Mouse (Mus musculus): ENCODE measurements around the gene Pgpep1. TPM values are rescaled to one million over a fixed set of nuclear protein-coding genes. Genes with fewer than 3 reads are reported as not detected.

Gene Pgpep1
- polyA plus RNA-seq, 1 experiment from 2014 or later: 181 TPM

- Histone ChIP-seq H3K36me3 (peaks cover 15% of the 10 kb centered on the region), H3K9me3 (peaks cover under 1% of the 10 kb centered on the region; the same call in 1 of the 2 replicates), H3K27me3 (replicated peaks) (no peaks in the 10 kb centered on the region), H3K4me2 (replicated peaks) (peak within 1 kb of the TSS; percentile 67), H3K4me1 (peaks cover 10% of the 10 kb centered on the region), H3K4me3 (peak within 1 kb of the TSS; percentile 62), H3K9ac (peak within 1 kb of the TSS; percentile 67), H3K27ac (peak within 1 kb of the TSS; percentile 84)
- WGBS: under 1% methylated on average over 60 of the region's 60 CpGs
- peak; percentile 97 for ATAC-seq (ENCODE audit: low FRiP score, low read depth)
These were observed 13.1 kb upstream of the Pgpep1 start, which contains the start of gene Lsm4 for GRCm38 (mm10) chr8:70673079-70673856. Gene Lsm4 (plus strand): TSS chr8:70673248.

DNA sequence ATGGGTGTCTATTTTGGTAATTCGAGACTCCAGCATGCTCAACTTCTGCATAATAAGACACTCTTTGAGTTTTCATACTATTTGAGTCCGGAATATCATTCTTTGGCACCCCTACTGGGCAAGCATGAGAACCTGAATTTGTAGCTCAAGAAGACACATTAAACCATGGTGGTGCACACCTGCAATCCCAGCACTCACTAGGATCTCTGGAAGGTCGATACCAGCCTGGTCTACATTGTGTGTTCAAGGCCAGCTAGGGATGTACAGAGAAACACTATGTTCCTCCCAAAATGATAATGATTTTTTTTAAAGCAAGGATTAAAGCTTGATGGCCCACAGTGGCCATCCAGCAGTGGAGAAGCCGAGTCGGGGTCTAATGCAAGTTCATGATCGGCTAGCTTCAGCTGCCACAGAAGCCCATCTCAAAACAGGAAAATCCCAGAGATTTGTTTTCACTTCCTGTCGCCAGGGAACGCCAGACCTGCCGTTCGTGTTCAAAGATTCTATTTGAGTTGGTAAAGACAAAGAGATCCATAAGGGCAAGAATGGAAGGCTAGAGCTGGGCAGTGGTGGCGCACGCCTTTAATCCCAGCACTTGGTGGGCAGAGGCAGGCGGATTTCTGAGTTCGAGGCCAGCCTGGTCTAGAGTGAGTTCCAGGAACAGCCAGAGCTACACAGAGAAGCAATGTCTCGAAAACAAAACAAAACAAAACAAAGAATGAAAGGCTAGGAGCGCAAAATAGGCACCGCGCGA lies 12.3 kb upstream of the Pgpep1 start:
- no peak; the same call in 1 of the 2 replicates for ATAC-seq (ENCODE audit: low FRiP score, low read depth)
- 42% methylated on average over 19 of the region's 19 CpGs for WGBS
- Histone ChIP-seq H3K27ac (peak overlapping the region; percentile 70; the same call in 1 of the 2 replicates), H3K9me3 (peaks cover 4% of the 10 kb centered on the region; the same call in 1 of the 2 replicates), H3K4me3 (peak overlapping the region; percentile 62), H3K27me3 (replicated peaks) (no peaks in the 10 kb centered on the region), H3K4me1 (peaks cover 10% of the 10 kb centered on the region), H3K4me2 (replicated peaks) (peak overlapping the region; percentile 67), H3K36me3 (peaks cover 7% of the 10 kb centered on the region), H3K9ac (peak overlapping the region; percentile 49; the same call in 1 of the 2 replicates)

DNA sequence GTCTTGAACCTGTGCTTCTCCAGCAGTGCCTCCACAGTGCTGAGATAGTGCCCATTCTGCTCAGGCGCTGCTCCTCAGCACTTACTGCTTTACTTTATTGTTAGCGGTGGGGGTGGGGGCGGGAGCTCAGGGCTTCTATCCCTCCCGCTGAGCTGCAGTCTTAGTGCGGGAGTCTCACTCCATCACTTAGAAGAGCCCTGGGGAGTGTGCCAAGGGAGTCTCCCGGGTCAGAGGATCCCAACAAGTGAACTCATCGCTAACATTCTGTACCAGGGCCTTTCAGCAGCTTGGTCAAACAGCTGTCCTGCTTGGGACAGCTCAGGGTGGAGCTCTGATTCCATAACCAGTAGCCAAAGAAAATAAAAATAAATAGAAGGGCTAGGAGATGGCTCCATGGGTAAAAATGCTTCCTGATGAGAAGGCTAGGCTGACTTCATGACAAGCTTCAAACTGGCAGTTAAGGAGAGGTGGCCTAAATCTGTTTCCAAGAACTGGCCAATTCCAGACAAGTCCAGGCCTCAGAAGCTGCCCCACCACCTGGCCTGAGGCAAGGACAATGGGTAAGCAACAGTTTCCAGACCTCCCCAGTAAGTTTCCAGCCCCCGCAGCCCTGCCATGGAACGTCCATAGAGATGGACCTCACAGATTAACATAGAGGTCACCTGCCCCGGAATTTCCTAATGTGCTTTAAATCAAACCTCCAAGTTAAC lies 11.6 kb upstream of the Pgpep1 start:
- no peak for ATAC-seq (ENCODE audit: low FRiP score, low read depth)
- Histone ChIP-seq H3K4me3 (no peak overlapping the region), H3K9me3 (peaks cover 4% of the 10 kb centered on the region; the same call in 1 of the 2 replicates), H3K4me1 (peaks cover 10% of the 10 kb centered on the region), H3K27me3 (replicated peaks) (no peaks in the 10 kb centered on the region), H3K27ac (no peak overlapping the region), H3K4me2 (replicated peaks) (no peak overlapping the region), H3K9ac (no peak overlapping the region), H3K36me3 (peaks cover 5% of the 10 kb centered on the region; the same call in 1 of the 2 replicates)
- 63% methylated on average over 10 of the region's 10 CpGs for WGBS

GRCm38 (mm10) chr8:70667071-70667470 lies 6.9 kb upstream of the Pgpep1 start:
- no peak overlapping the region for H3K27ac ChIP-seq
- no peaks in the 10 kb centered on the region for H3K36me3 ChIP-seq
- no peaks in the 10 kb centered on the region for H3K27me3 ChIP-seq (replicated peaks)
- no peak overlapping the region for H3K4me2 ChIP-seq (replicated peaks)
- 74% methylated on average over 5 of the region's 5 CpGs for WGBS
- no peaks in the 10 kb centered on the region for H3K4me1 ChIP-seq
- no peak for ATAC-seq (ENCODE audit: low FRiP score, low read depth)
- H3K9ac ChIP-seq: no peak overlapping the region
- no peak overlapping the region for H3K4me3 ChIP-seq
- peaks cover 4% of the 10 kb centered on the region; the same call in 1 of the 2 replicates for H3K9me3 ChIP-seq

DNA sequence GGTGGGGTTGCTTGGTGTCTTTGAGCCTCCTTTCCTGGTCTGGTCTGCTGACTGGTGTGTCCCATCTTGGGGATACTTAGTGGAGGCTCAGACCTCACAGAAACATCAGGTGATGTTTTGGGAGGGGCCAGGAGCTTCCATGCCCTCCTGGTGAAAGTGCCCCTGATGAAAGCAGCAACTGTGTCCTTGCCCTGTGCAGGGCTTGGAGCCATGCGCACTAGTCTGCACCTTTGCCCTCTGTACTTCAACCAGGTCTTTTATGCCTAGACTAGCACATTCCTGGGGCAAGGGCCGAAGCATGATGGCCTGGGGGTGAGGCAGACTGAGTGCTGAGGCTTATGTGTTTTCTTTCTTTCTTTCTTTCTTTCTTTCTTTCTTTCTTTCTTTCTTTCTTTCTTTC lies 5.4 kb upstream of the Pgpep1 start:
- Histone ChIP-seq H3K9me3 (peaks cover 4% of the 10 kb centered on the region; the same call in 1 of the 2 replicates), H3K27me3 (replicated peaks) (no peaks in the 10 kb centered on the region), H3K4me2 (replicated peaks) (no peak overlapping the region), H3K36me3 (no peaks in the 10 kb centered on the region), H3K4me1 (no peaks in the 10 kb centered on the region), H3K9ac (no peak overlapping the region), H3K27ac (no peak overlapping the region), H3K4me3 (no peak overlapping the region)
- 75% methylated on average over 2 of the region's 2 CpGs for WGBS
- no peak for ATAC-seq (ENCODE audit: low FRiP score, low read depth)

- Histone ChIP-seq H3K4me2 (replicated peaks) (no peak overlapping the region), H3K36me3 (no peaks in the 10 kb centered on the region), H3K4me3 (no peak overlapping the region), H3K27me3 (replicated peaks) (no peaks in the 10 kb centered on the region), H3K9ac (no peak overlapping the region), H3K9me3 (peaks cover 4% of the 10 kb centered on the region; the same call in 1 of the 2 replicates), H3K4me1 (peaks cover 7% of the 10 kb centered on the region), H3K27ac (no peak overlapping the region)
- 78% methylated on average over 3 of the region's 3 CpGs for WGBS
- no peak for ATAC-seq (ENCODE audit: low FRiP score, low read depth)
These were observed 4.4 kb upstream of the Pgpep1 start for GRCm38 (mm10) chr8:70664631-70665030.

GRCm38 (mm10) chr8:70663691-70664090 lies 3.5 kb upstream of the Pgpep1 start:
- 39% methylated on average over 4 of the region's 4 CpGs for WGBS
- Histone ChIP-seq H3K27me3 (replicated peaks) (no peaks in the 10 kb centered on the region), H3K36me3 (no peaks in the 10 kb centered on the region), H3K4me3 (no peak overlapping the region), H3K4me1 (peaks cover 13% of the 10 kb centered on the region), H3K9me3 (peaks cover 4% of the 10 kb centered on the region; the same call in 1 of the 2 replicates), H3K4me2 (replicated peaks) (no peak overlapping the region), H3K9ac (no peak overlapping the region), H3K27ac (no peak overlapping the region)
- ATAC-seq (ENCODE audit: low FRiP score, low read depth): no peak

DNA sequence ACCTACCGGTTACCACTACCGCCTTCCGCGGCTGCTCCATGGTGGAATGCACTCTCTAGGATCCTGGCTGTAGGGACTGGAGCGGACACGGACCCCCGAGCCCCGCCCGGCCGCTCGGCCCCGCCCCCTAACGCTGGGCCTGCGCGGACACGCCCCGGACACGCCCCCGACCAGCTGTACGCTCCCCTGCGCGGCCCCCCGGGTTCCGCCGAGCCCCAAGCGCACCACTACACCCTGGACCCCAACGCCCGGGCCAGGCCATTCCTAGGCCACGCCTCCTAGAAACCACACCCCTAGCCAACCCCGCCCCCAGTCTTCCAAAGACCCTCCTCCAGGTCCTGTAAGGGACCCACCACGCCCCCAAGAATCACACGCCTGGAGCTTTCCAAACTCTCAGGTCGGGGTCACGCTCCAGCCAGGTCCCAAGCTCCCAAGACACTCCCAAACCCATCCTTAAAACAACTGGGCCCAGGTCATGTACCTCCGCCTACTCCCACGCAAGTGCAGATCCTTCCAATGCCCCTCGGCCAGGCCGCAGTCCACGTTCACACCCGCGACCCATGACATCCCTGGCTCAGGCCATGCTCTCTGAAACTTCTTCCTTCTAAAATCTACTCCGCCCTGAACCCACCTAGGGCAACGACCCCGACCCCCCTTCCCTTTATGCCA lies 450 bp downstream of the Pgpep1 start:
- no peaks in the 10 kb centered on the region for H3K9me3 ChIP-seq
- H3K4me3 ChIP-seq: peak overlapping the region; percentile 77
- H3K36me3 ChIP-seq: peaks cover 9% of the 10 kb centered on the region
- peak overlapping the region; percentile 81 for H3K4me2 ChIP-seq (replicated peaks)
- H3K27me3 ChIP-seq (replicated peaks): no peaks in the 10 kb centered on the region
- peak; percentile 79 for ATAC-seq (ENCODE audit: low FRiP score, low read depth)
- H3K9ac ChIP-seq: peak overlapping the region; percentile 93
- peaks cover 41% of the 10 kb centered on the region for H3K4me1 ChIP-seq
- under 1% methylated on average over 44 of the region's 44 CpGs for WGBS
- peak overlapping the region; percentile 64; the same call in 1 of the 2 replicates for H3K27ac ChIP-seq

DNA sequence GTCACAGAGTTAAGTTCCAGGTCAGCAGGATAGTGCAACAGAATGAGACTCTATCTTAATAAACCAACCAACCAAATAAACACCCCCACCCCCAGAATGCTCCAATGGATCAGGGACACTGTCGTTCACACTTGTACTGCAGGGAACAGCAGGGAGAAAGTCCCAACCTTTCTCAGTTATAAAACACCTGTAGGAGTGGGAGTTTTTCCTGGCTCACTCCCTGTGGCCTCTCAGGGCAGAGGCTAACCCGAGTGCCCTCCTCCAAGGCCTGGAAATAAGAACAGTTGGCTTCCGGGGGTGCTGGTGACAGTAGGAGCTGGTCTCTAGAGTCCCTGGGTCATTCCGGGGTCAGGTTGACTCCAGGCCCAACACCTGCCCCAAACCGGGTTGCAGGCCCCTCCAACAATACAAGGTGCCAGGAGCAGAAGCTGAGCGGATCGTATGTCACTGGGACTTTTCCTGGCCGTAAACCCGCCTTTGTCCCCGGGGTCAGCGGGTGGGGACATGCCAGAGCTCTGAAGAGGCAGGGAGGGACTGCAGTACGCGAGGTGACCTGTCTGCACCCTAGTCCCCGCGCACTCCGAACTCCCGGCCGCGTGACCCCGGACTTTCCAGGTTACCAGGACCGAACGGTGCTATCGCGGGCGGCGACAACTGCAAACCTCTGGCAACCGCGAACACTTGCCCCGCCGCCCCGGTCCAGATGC lies 1.1 kb downstream of the Pgpep1 start:
- ATAC-seq (ENCODE audit: low FRiP score, low read depth): peak; percentile 21
- no peaks in the 10 kb centered on the region for H3K27me3 ChIP-seq (replicated peaks)
- H3K4me1 ChIP-seq: peaks cover 48% of the 10 kb centered on the region
- H3K4me3 ChIP-seq: peak overlapping the region; percentile 77
- peak overlapping the region; percentile 93 for H3K9ac ChIP-seq
- peak overlapping the region; percentile 81 for H3K4me2 ChIP-seq (replicated peaks)
- no peaks in the 10 kb centered on the region for H3K9me3 ChIP-seq
- 1% methylated on average over 31 of the region's 31 CpGs for WGBS
- peaks cover 14% of the 10 kb centered on the region for H3K36me3 ChIP-seq
- peak overlapping the region; percentile 64; the same call in 1 of the 2 replicates for H3K27ac ChIP-seq

DNA sequence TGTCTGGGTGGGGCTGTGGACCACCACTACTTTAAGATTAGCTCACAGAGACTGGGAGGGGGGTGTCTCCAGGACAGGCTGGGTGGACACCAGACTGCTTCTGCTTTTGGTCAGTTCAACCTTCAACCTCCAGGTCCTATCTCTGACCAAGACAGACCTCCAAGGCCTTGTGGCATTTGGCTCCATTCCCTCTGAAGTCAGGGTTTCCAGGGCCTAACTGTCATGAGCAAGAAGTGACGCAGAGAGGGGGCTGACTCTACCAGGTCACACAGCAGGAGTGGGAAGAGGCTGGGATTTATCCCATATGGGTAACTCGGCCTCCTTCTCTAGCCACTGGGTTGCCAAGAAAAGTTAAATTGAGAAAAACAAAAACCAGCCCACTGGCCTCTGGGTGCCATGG lies 2.4 kb downstream of the Pgpep1 start:
- no peak for ATAC-seq (ENCODE audit: low FRiP score, low read depth)
- Histone ChIP-seq H3K36me3 (peaks cover 17% of the 10 kb centered on the region), H3K27me3 (replicated peaks) (no peaks in the 10 kb centered on the region), H3K9ac (peak overlapping the region; percentile 93), H3K4me3 (peak overlapping the region; percentile 77), H3K27ac (peak overlapping the region; percentile 92), H3K4me1 (peaks cover 52% of the 10 kb centered on the region), H3K9me3 (no peaks in the 10 kb centered on the region), H3K4me2 (replicated peaks) (peak overlapping the region; percentile 81)
- WGBS: 61% methylated on average over 2 of the region's 2 CpGs

DNA sequence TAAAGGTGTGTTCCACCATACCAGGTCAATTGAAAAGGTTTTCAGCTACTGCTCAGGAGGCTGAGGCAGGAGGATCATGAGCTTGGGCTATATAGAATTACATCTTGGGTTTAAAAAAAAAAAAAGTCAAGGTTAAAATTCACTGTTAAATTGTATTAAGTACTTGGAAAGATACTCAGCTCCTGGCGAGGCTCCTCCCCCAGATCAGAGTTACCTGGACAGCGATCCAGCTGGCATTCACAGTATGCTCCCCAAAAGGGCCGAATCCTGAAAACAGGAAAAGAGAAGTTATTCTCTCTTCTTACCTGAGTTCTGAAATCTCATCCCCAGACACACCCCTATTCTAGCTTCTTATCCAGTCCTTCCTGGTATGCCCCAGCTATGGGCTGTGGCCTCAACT lies 3.0 kb downstream of the Pgpep1 start:
- Histone ChIP-seq H3K9ac (peak overlapping the region; percentile 93), H3K27ac (peak overlapping the region; percentile 92), H3K4me3 (peak overlapping the region; percentile 77), H3K36me3 (peaks cover 22% of the 10 kb centered on the region), H3K4me2 (replicated peaks) (peak overlapping the region; percentile 81), H3K4me1 (peaks cover 57% of the 10 kb centered on the region), H3K9me3 (no peaks in the 10 kb centered on the region), H3K27me3 (replicated peaks) (no peaks in the 10 kb centered on the region)
- WGBS: 84% methylated on average over 3 of the region's 3 CpGs
- ATAC-seq (ENCODE audit: low FRiP score, low read depth): no peak
